Mouse (Mus musculus): Measurements from ENCODE around the gene Tti1. TPM values are rescaled to one million over a fixed set of nuclear protein-coding genes. Genes with fewer than 3 reads are reported as not detected.

Tti1 gene
- polyA plus RNA-seq, 1 experiment from 2014 or later: 15.6 TPM

GRCm38 (mm10) chr2:157988416-157989190 is 39.6 kb downstream of the Tti1 start:
- Histone ChIP-seq H3K27me3 (ENCODE audit: control insufficient read depth, insufficient read depth, low read length) (no peaks in the 10 kb centered on the region), H3K4me1 (replicated peaks; ENCODE audit: control insufficient read depth, insufficient read depth, low read length) (peaks cover 20% of the 10 kb centered on the region), H3K27ac (peak overlapping the region; percentile 38), H3K9ac (peak overlapping the region; percentile 12; the same call in 1 of the 2 replicates), H3K9me3 (ENCODE audit: control insufficient read depth, low read length) (no peaks in the 10 kb centered on the region), H3K36me3 (replicated peaks; ENCODE audit: control insufficient read depth, insufficient read depth) (peaks cover 15% of the 10 kb centered on the region), H3K4me2 (replicated peaks) (no peak overlapping the region), H3K4me3 (replicated peaks; ENCODE audit: low read length) (no peak overlapping the region)
- DNase-seq (ENCODE audit: low spot score) (no peak), ATAC-seq (ENCODE audit: low FRiP score) (no peak)
- WGBS: 42% methylated on average over 7 of the region's 7 CpGs

- Histone ChIP-seq H3K27ac (peak overlapping the region; percentile 8; the same call in 1 of the 2 replicates), H3K4me3 (replicated peaks; ENCODE audit: low read length) (no peak overlapping the region), H3K27me3 (ENCODE audit: control insufficient read depth, insufficient read depth, low read length) (no peaks in the 10 kb centered on the region), H3K36me3 (replicated peaks; ENCODE audit: control insufficient read depth, insufficient read depth) (peaks cover 9% of the 10 kb centered on the region; the same call in 1 of the 2 replicates), H3K9ac (no peak overlapping the region), H3K4me1 (replicated peaks; ENCODE audit: control insufficient read depth, insufficient read depth, low read length) (peaks cover 19% of the 10 kb centered on the region), H3K4me2 (replicated peaks) (no peak overlapping the region), H3K9me3 (ENCODE audit: control insufficient read depth, low read length) (no peaks in the 10 kb centered on the region)
- 74% methylated on average over 6 of the region's 6 CpGs for WGBS
- ATAC-seq (ENCODE audit: low FRiP score) (no peak), DNase-seq (ENCODE audit: low spot score) (no peak)
These were observed 42.0 kb downstream of the Tti1 start for GRCm38 (mm10) chr2:157986235-157986634.

- DNase-seq (ENCODE audit: low spot score): no peak
- Histone ChIP-seq H3K9me3 (ENCODE audit: control insufficient read depth, low read length) (no peaks in the 10 kb centered on the region), H3K4me1 (replicated peaks; ENCODE audit: control insufficient read depth, insufficient read depth, low read length) (peaks cover 17% of the 10 kb centered on the region), H3K36me3 (replicated peaks; ENCODE audit: control insufficient read depth, insufficient read depth) (peaks cover 10% of the 10 kb centered on the region; the same call in 1 of the 2 replicates), H3K4me3 (replicated peaks; ENCODE audit: low read length) (no peak overlapping the region), H3K27ac (0 out of 2 replicates have a peak overlapping the region, but pooled peaks have one; percentile 3), H3K27me3 (ENCODE audit: control insufficient read depth, insufficient read depth, low read length) (no peaks in the 10 kb centered on the region), H3K4me2 (replicated peaks) (no peak overlapping the region), H3K9ac (no peak overlapping the region)
- ATAC-seq (ENCODE audit: low FRiP score): no peak
- WGBS: 87% methylated on average over 4 of the region's 4 CpGs
These were observed 42.6 kb downstream of the Tti1 start for GRCm38 (mm10) chr2:157985611-157986010.

- no peak overlapping the region for H3K27ac ChIP-seq
- H3K36me3 ChIP-seq (replicated peaks; ENCODE audit: control insufficient read depth, insufficient read depth): peaks cover 10% of the 10 kb centered on the region; the same call in 1 of the 2 replicates
- H3K4me3 ChIP-seq (replicated peaks; ENCODE audit: low read length): no peak overlapping the region
- no peak for ATAC-seq (ENCODE audit: low FRiP score)
- peaks cover 8% of the 10 kb centered on the region for H3K4me1 ChIP-seq (replicated peaks; ENCODE audit: control insufficient read depth, insufficient read depth, low read length)
- H3K9ac ChIP-seq: no peak overlapping the region
- no peak overlapping the region for H3K4me2 ChIP-seq (replicated peaks)
- H3K9me3 ChIP-seq (ENCODE audit: control insufficient read depth, low read length): no peaks in the 10 kb centered on the region
- WGBS: 93% methylated on average over 4 of the region's 4 CpGs
- DNase-seq (ENCODE audit: low spot score): no peak
- no peaks in the 10 kb centered on the region for H3K27me3 ChIP-seq (ENCODE audit: control insufficient read depth, insufficient read depth, low read length)
These were observed 45.0 kb downstream of the Tti1 start for GRCm38 (mm10) chr2:157983276-157983675.

GRCm38 (mm10) chr2:157982727-157983126 is 45.5 kb downstream of the Tti1 start:
- H3K27ac ChIP-seq: no peak overlapping the region
- no peak overlapping the region for H3K9ac ChIP-seq
- ATAC-seq (ENCODE audit: low FRiP score) (no peak), DNase-seq (ENCODE audit: low spot score) (no peak)
- peaks cover 3% of the 10 kb centered on the region; the same call in 1 of the 2 replicates for H3K4me1 ChIP-seq (replicated peaks; ENCODE audit: control insufficient read depth, insufficient read depth, low read length)
- no peaks in the 10 kb centered on the region for H3K9me3 ChIP-seq (ENCODE audit: control insufficient read depth, low read length)
- H3K4me2 ChIP-seq (replicated peaks): no peak overlapping the region
- H3K4me3 ChIP-seq (replicated peaks; ENCODE audit: low read length): no peak overlapping the region
- H3K27me3 ChIP-seq (ENCODE audit: control insufficient read depth, insufficient read depth, low read length): no peaks in the 10 kb centered on the region
- peaks cover 10% of the 10 kb centered on the region; the same call in 1 of the 2 replicates for H3K36me3 ChIP-seq (replicated peaks; ENCODE audit: control insufficient read depth, insufficient read depth)
- 97% methylated on average over 3 of the region's 3 CpGs for WGBS

GRCm38 (mm10) chr2:157979241-157979640 is 49.0 kb downstream of the Tti1 start:
- H3K36me3 ChIP-seq (replicated peaks; ENCODE audit: control insufficient read depth, insufficient read depth): peaks cover 10% of the 10 kb centered on the region; the same call in 1 of the 2 replicates
- WGBS: 66% methylated on average over 5 of the region's 5 CpGs
- no peaks in the 10 kb centered on the region for H3K27me3 ChIP-seq (ENCODE audit: control insufficient read depth, insufficient read depth, low read length)
- H3K27ac ChIP-seq: no peak overlapping the region
- ATAC-seq (ENCODE audit: low FRiP score) (no peak), DNase-seq (ENCODE audit: low spot score) (no peak)
- H3K9me3 ChIP-seq (ENCODE audit: control insufficient read depth, low read length): no peaks in the 10 kb centered on the region
- no peak overlapping the region for H3K4me2 ChIP-seq (replicated peaks)
- peaks cover 20% of the 10 kb centered on the region for H3K4me1 ChIP-seq (replicated peaks; ENCODE audit: control insufficient read depth, insufficient read depth, low read length)
- H3K4me3 ChIP-seq (replicated peaks; ENCODE audit: low read length): no peak overlapping the region
- H3K9ac ChIP-seq: no peak overlapping the region

- no peak overlapping the region for H3K4me3 ChIP-seq (replicated peaks; ENCODE audit: low read length)
- no peaks in the 10 kb centered on the region for H3K36me3 ChIP-seq (replicated peaks; ENCODE audit: control insufficient read depth, insufficient read depth)
- peak overlapping the region; percentile 77 for H3K27ac ChIP-seq
- H3K4me2 ChIP-seq (replicated peaks): peak overlapping the region; percentile 31
- H3K27me3 ChIP-seq (ENCODE audit: control insufficient read depth, insufficient read depth, low read length): no peaks in the 10 kb centered on the region
- WGBS: 6% methylated on average over 7 of the region's 7 CpGs
- H3K9me3 ChIP-seq (ENCODE audit: control insufficient read depth, low read length): no peaks in the 10 kb centered on the region
- DNase-seq (ENCODE audit: low spot score) (peak; percentile 50), ATAC-seq (ENCODE audit: low FRiP score) (no peak)
- 0 out of 2 replicates have a peak overlapping the region, but pooled peaks have one; percentile 3 for H3K9ac ChIP-seq
- H3K4me1 ChIP-seq (replicated peaks; ENCODE audit: control insufficient read depth, insufficient read depth, low read length): peaks cover 21% of the 10 kb centered on the region
These were observed 52.6 kb downstream of the Tti1 start for GRCm38 (mm10) chr2:157975595-157975994.

- Histone ChIP-seq H3K27me3 (ENCODE audit: control insufficient read depth, insufficient read depth, low read length) (no peaks in the 10 kb centered on the region), H3K9ac (peak overlapping the region; percentile 3), H3K9me3 (ENCODE audit: control insufficient read depth, low read length) (no peaks in the 10 kb centered on the region), H3K4me2 (replicated peaks) (peak overlapping the region; percentile 31), H3K27ac (peak overlapping the region; percentile 77), H3K4me3 (replicated peaks; ENCODE audit: low read length) (no peak overlapping the region), H3K4me1 (replicated peaks; ENCODE audit: control insufficient read depth, insufficient read depth, low read length) (peaks cover 21% of the 10 kb centered on the region), H3K36me3 (replicated peaks; ENCODE audit: control insufficient read depth, insufficient read depth) (no peaks in the 10 kb centered on the region)
- DNase-seq (ENCODE audit: low spot score) (peak; percentile 55), ATAC-seq (ENCODE audit: low FRiP score) (0 out of 2 replicates have a peak, but pooled peaks have one; percentile 68)
- 3% methylated on average over 23 of the region's 23 CpGs for WGBS
These were observed 53.4 kb downstream of the Tti1 start for GRCm38 (mm10) chr2:157974604-157975501.

- H3K36me3 ChIP-seq (replicated peaks; ENCODE audit: control insufficient read depth, insufficient read depth): no peaks in the 10 kb centered on the region
- H3K4me2 ChIP-seq (replicated peaks): no peak overlapping the region
- H3K9ac ChIP-seq: no peak overlapping the region
- H3K27me3 ChIP-seq (ENCODE audit: control insufficient read depth, insufficient read depth, low read length): no peaks in the 10 kb centered on the region
- no peak overlapping the region for H3K27ac ChIP-seq
- no peak overlapping the region for H3K4me3 ChIP-seq (replicated peaks; ENCODE audit: low read length)
- no peaks in the 10 kb centered on the region for H3K9me3 ChIP-seq (ENCODE audit: control insufficient read depth, low read length)
- 11% methylated on average over 3 of the region's 3 CpGs for WGBS
- DNase-seq (ENCODE audit: low spot score): peak; percentile 70
- no peak for ATAC-seq (ENCODE audit: low FRiP score)
- peaks cover 15% of the 10 kb centered on the region for H3K4me1 ChIP-seq (replicated peaks; ENCODE audit: control insufficient read depth, insufficient read depth, low read length)
These were observed 57.6 kb downstream of the Tti1 start for GRCm38 (mm10) chr2:157970669-157971068.
